Mouse (Mus musculus): Measurements from ENCODE around the gene Atraid. TPM values are rescaled to one million over a fixed set of nuclear protein-coding genes. Genes with fewer than 3 reads are reported as not detected.

Gene Atraid
- total RNA-seq, 4 experiments from 2014 or later = 51.3 to 56.5 (median 53.1) TPM

DNA sequence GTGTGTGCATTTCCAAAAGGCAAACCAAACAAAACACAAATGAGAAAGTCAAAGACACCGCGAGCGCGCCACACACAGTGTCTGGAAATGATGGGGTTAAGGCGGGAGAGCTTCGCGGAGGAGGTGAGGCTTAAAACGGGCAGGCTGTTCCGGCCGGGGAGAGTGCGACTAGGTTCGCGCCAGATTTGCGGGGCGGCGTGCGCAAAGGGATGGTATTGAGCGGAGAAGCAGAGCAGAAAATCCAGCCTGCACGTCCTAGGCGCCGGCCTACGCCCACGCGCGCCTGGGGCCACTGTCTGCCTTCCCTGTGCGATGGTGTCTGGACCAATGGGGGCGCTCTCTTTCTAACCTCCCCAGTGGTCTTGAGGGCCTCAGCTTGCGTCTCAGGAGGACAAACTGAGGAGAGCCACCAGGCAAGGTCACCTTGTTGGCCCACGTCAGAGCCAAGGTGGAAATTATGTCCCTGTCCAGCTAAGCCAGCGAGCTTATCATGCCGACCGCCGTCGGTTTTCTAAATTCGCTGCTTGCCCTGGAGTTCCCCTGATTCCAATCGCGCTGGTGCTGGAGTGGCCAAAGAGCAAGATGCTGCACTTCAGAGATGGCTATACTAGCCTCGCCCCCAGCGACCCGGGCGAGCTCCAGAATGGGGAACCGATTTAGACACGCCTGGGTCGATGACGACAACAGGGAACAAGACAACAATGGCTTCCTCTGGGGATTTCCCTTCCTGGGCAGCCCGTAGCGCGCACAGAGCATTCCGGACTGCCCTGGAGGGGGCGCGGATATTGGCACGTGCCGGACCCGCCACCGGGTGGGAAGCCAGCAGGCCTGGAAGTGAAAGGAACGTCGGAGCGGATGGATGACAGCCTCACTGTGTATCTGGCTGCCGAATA is 46.9 kb downstream of the Atraid start:
- DNase-seq (ENCODE audit: low spot score) = peak; percentile 67

DNA sequence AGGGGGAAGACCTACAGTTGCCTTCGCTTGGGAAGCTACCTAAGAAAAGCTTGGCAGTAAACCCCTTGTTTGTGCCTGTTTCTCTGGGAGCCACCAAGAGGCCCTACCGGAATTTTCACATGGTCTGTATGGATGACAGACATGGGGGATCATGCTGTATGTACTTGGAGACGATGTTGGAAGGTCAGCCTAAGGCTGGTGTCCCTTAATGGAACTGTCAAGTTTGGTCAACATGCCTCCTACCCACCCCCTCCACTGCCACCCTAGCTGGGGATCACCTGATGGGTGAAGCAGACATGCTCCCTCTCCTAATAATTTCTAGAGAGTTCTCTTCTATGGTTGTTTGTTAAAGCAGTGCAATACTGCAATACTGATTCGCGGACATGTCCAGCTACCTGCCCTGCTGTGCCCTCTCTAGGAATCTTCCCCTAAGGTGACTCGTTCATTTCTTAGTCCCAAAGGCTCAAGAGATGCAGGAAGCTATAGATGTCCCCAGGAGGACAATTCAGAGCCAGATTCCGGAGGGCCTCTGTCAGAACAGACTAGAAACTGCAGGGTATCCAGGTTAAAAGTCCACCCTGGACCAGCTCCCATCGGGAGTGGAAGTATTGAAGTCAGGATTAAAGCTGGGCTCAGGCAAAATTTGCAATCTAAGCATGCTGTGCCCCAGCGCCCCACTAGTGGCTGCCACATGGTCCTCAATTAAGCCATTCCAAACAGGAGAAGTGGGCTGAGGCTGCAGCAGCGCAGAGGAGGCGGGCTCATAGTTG is 47.8 kb downstream of the Atraid start:
- DNase-seq (ENCODE audit: low spot score) = no peak

Other genes with a start within 250 kb of the Atraid start
- gene Mapre3, start 233.7 kb upstream of the Atraid start, total RNA-seq (2022) = 10 to 100 TPM; 43.1 to 48.3 (median 44.5) TPM
- 10 to 100 TPM; 37.4 to 39.9 (median 38.4) TPM for gene Tmem214, start 180.3 kb upstream of the Atraid start, total RNA-seq (2022)
- 1 to 10 TPM; 4.9 to 6.3 (median 5.6) TPM for gene Agbl5, start 159.6 kb upstream of the Atraid start, total RNA-seq (2022)
- 100 to 1,000 TPM; 140 to 164 (median 156) TPM for gene Ost4, start 140.5 kb upstream of the Atraid start, total RNA-seq (2022)
- gene Emilin1, start 134.9 kb upstream of the Atraid start, total RNA-seq (2022) = 10 to 100 TPM; 13.9 to 16.6 (median 16.0) TPM
- 10 to 100 TPM; 23.8 to 31.8 (median 26.6) TPM for gene Khk, start 126.9 kb upstream of the Atraid start, total RNA-seq (2022)
- under 1 TPM; 0.37 to 0.97 (median 0.60) TPM for gene Cgref1, start 102.7 kb upstream of the Atraid start, total RNA-seq (2022)
- gene Preb, start 88.0 kb upstream of the Atraid start, total RNA-seq (2022) = 10 to 100 TPM; 82.1 to 97.6 (median 89.6) TPM
- gene Tcf23, start 79.7 kb upstream of the Atraid start, total RNA-seq (2022) = 1 to 10 TPM in 1 of 4 experiments, under 1 TPM in 3; 0.85 to 1.9 (median 0.91) TPM
- 10 to 100 TPM; 10.8 to 18.8 (median 12.4) TPM for gene Slc5a6, start 612 bp downstream of the Atraid start, total RNA-seq (2022)
- 10 to 100 TPM; 13.0 to 17.3 (median 16.3) TPM for gene Cad, start 6.5 kb downstream of the Atraid start, total RNA-seq (2022)
- not detected for gene Dnajc5g, start 58.0 kb downstream of the Atraid start, total RNA-seq (2022)
- under 1 TPM in 1 of 4 experiments, not detected in 3; 0.16 TPM for gene Slc30a3, start 59.9 kb downstream of the Atraid start, total RNA-seq (2022)
- 100 to 1,000 TPM; 360 to 427 (median 392) TPM for gene Trim54, start 68.4 kb downstream of the Atraid start, total RNA-seq (2022)
- gene Ucn, start 90.5 kb downstream of the Atraid start, total RNA-seq (2022) = not detected
- gene Mpv17, start 105.9 kb downstream of the Atraid start, total RNA-seq (2022) = 10 to 100 TPM; 48.1 to 63.1 (median 53.9) TPM
- gene Gm29609, start 131.6 kb downstream of the Atraid start, total RNA-seq (2022) = 1 to 10 TPM in 1 of 4 experiments, under 1 TPM in 3; 0.29 to 3.4 (median 0.55) TPM
- gene Gtf3c2, start 131.8 kb downstream of the Atraid start, total RNA-seq (2022) = 10 to 100 TPM; 23.6 to 33.3 (median 26.4) TPM
- gene Snx17, start 144.9 kb downstream of the Atraid start, total RNA-seq (2022) = 10 to 100 TPM; 62.1 to 65.5 (median 62.7) TPM
- gene Eif2b4, start 145.1 kb downstream of the Atraid start, total RNA-seq (2022) = 10 to 100 TPM; 40.2 to 53.8 (median 44.7) TPM
- 10 to 100 TPM in 1 of 4 experiments, 1 to 10 TPM in 3; 7.1 to 11.2 (median 8.1) TPM for gene Zfp513, start 154.0 kb downstream of the Atraid start, total RNA-seq (2022)
- 10 to 100 TPM; 45.3 to 71.9 (median 57.3) TPM for gene Ppm1g, start 172.4 kb downstream of the Atraid start, total RNA-seq (2022)
- 10 to 100 TPM; 75.9 to 87.9 (median 81.8) TPM for gene Nrbp1, start 192.6 kb downstream of the Atraid start, total RNA-seq (2022)
- gene Gm9970, start 192.9 kb downstream of the Atraid start, total RNA-seq (2022) = under 1 TPM in 2 of 4 experiments, not detected in 2; 0.72 to 0.87 TPM
- 1 to 10 TPM; 1.3 to 2.5 (median 1.6) TPM for gene Krtcap3, start 203.4 kb downstream of the Atraid start, total RNA-seq (2022)
- gene Ift172, start 242.8 kb downstream of the Atraid start, total RNA-seq (2022) = 10 to 100 TPM; 33.9 to 50.7 (median 42.3) TPM
- gene Fndc4, start 247.8 kb downstream of the Atraid start, total RNA-seq (2022) = 1 to 10 TPM; 2.6 to 5.6 (median 5.2) TPM
- gene Gckr, start 249.1 kb downstream of the Atraid start, total RNA-seq (2022) = not detected

All from heart, adult 8-10 months (tissue).